Mouse (Mus musculus): ENCODE measurements around the gene Vps9d1.
"Not testable (repeated sequence)": the region's sequence is repeated elsewhere in the genome, so short reads cannot be mapped to it uniquely, and the experiment has no call there.

Vps9d1 gene

DNA sequence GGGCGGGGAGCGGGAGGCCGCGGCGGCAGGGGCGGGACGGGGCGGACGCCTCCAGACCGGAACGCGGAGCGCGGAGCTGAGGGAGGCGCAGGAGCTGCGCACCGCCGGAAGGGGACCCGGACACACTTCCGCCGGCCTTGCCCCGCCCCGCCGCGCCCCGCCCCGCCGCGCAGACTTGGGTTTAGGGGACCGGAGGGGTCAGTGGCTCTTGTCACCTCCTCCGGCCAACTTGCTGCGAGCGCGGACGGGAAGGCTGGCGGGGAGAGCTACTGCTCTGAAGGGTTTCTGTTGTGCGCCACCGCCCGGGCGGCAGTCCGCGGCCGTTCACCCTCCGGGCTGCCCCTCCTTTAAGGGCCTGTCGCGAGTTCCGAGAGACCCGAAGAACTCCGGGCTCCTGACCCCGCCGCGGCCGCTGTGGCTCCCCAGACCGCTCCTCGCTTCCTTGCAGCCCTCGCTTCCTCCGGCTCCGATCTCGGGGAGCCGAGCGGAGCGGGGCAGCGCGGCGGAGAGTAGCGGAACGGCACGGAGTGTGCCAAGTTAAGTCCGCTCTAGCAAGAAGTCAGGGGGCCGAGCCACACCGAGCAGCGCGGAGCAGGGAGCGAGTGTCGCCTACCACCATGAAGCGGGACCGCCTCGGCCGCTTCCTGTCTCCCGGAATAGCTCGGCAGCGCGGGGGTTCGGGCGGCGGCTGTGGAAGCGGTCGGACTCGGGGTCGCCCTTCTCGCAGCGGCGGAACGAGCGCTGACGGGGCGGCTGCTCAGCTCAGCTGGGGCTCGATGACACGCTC lies at the start of gene Vps9d1, which contains the start of gene Zfp276:
Gene Vps9d1 (minus strand): TSS at position 250 of the 787 bp plus-strand sequence.
Gene Zfp276 (plus strand): TSS at position 97 of the 787 bp plus-strand sequence.
- peak; percentile 79 for DNase-seq

GRCm38 (mm10) chr8:123298301-123298700 lies 44.2 kb upstream of the Vps9d1 start:
- no peak for DNase-seq

DNA sequence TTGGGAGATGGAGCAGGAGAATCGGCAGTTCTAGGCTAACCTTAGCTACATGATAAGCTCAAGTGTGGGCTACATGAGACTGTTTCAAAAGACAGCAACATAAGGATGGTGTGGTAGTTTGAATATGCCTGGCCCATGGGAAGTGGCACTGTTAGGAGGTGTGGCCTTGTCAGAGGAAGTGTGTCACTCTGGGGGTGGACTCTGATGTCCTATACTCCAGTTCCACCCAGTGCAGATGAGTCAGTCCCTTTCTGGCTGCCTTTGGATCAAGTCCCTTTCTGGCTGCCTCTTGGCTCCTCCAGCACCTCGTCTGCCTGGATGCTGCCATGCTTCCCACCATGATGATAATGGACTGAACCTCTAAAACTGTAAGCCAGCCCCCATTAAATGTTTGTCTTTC lies 38.6 kb upstream of the Vps9d1 start:
- DNase-seq = no peak

GRCm38 (mm10) chr8:123292281-123292680 lies 38.1 kb upstream of the Vps9d1 start:
- DNase-seq = no peak

DNA sequence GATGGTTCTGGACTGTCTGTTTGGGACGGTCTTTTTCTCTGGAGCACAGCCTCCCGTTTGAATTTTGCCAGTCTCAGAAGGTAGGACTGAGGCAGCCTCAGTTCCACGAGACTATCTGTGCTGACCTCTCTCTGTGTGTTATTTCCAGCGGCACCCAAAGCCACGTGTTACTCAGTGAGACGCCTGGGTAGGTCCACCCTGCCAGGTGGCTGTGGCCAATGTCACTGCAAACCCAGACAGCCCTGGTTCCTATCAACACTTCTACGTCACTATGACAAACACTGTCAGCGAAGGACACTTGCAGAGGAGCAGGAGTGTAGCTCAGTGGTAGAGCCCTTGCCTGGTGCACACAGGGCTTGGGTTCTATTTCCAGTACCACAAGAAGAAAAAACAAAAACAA lies 37.6 kb upstream of the Vps9d1 start:
- no peak for DNase-seq

- no peak for DNase-seq
These were observed 36.5 kb upstream of the Vps9d1 start for GRCm38 (mm10) chr8:123290679-123291078.

DNA sequence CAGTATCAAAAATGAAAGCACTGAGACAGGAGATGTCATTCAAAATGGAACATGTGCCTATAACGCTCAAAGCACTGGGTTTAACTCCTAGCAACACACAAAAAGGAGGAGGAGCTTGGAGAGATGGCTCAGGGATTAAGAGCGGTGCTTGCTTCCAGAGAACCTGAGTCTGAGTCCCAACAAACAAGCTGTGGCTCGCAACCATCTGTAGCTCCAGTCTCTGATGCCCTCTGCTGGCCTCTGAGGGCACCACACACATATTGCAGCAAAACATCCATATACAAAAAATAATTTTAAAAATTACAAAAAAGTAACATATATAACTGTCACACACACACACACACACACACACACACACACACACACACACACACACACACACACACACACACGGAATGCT lies 36.0 kb upstream of the Vps9d1 start:
- DNase-seq = no peak

DNA sequence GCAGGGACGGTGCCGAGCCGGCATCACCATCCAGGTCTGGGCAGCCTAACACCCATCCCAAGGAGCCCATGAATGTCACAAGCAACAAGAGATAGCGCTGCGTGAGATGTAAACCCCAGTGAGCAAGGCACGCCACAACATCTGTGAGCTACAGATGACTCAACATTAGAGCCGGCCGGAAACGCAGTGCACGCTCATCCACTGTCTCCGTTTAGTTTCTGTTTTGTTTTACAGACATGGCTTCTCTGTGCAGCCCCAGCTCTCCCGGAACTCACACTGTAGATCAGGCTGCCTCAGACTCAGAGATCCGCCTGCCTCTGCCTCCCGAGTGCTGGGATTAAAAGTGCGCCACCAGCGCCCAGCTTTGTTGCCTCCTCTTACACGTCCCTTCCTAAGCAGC lies 33.2 kb upstream of the Vps9d1 start:
- no peak for DNase-seq

- DNase-seq = no peak
These were observed 30.3 kb upstream of the Vps9d1 start for GRCm38 (mm10) chr8:123284493-123284892.

- DNase-seq = no peak
These were observed 29.8 kb upstream of the Vps9d1 start for GRCm38 (mm10) chr8:123283991-123284390.

DNA sequence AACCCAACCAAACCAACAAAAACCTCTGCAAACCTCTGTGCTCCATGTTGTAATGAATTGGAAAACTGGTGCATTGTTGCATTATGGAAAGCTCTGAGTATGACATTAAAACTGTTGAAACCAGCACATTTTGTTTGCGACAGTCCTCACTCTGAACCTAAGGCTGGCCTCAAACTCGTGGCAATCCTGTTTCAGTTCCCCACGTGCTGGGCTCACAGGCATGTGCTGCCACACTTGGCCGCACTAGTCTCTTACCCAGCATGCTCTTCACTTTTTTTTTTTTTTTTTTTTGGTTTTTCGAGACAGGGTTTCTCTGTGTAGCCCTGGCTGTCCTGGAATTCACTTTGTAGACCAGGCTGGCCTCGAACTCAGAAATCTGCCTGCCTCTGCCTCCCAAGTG lies 28.8 kb upstream of the Vps9d1 start:
- DNase-seq = not testable (repeated sequence)

GRCm38 (mm10) chr8:123280302-123281094 lies 26.4 kb upstream of the Vps9d1 start:
- no peak for DNase-seq

DNA sequence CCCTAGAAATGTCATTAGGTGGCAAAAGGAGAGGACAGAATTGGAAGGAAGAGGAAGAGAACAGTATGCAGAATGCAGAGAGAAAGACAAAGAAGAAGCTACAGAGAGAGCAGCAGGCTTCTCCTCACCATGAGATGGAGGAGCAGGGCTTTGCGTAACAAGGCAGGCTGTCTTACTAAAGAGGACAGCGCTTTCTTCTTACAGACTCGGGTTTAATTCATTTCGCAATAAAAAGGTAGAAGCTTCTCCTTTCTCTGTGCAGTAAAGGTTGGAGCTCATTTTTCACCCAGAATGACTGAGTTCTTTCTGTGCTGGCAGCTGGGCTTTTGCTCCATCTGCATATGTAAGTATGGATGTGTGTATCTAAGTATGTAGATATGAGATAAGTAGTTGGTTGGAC lies 25.7 kb upstream of the Vps9d1 start:
- DNase-seq = no peak

DNA sequence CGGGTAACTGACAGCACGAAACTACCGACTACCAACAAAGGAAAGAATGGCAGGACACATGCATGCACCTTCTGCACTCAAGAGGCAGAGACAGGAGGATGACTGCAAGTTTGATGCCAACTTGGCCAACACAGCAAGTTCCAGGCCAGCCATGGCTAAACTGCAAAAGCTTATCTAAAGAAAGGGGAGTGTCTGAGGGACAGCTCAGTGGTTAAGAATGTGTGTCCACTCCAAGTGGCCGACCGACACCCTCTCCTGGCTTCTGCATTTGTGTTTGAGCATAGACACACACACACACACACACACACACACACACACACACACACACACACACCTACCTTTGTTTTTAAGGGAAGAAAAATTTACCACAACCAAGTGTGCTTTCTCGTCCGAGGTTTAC lies 24.3 kb upstream of the Vps9d1 start:
- DNase-seq = no peak

DNA sequence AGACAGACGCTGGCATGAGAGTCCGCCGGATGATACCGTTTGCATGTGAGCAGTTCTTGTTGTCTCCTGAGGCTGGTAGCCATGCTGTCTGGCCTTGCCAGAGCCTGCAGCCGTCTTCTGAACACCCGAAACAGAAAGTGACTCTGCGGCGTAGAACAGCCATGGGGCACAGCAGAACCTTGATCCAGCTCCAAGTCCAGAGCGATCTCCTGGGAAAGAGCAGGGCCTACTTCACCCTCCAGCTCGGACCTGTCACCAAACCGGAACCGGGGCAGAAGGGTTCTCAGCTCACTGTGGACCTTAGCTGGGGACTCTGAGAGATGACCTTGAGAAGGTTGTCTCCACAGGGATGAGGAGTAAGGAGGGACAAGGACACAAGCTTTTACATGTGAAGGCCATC lies 20.9 kb upstream of the Vps9d1 start:
- no peak for DNase-seq

- DNase-seq = no peak
These were observed 20.3 kb upstream of the Vps9d1 start for GRCm38 (mm10) chr8:123274447-123274846.

DNA sequence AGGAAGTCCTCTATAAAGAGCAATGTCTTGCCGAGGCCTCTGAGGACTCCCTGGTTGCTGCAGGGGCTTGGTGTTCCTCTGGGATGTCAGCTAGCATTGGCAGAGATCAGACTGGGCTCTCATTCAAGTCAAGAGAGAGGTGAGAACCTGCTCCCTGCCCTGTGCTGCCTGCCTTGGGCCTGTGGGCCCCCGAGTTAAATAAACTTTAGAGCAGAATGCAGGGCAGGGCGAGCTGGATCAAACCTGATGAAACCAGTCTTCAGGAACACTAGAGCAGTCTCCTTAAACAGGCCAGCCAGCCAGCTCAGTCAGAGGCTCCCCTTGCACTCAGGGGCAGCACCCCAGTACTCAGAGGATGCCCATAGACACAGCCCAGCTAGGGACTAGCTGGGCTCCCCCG lies 17.8 kb upstream of the Vps9d1 start:
- no peak for DNase-seq

DNA sequence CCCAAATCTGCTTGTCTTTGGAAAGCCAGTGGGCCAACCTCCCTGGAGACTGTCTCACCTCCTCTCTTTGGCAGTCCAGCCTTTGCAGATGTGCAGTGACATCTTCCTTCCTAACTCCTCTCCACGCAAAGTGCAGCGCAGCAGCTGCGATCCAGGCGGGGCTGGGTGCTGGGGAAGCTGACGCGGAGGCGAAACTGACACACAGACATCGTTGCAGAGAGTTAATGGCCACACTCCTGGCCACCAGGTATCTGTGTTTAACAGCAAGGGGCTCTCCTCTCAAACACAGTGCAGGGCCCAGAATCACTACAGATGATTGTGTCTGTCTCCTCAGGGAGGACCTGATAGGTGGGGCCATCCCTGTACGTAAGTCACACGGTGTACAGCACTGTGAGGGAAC lies 17.0 kb upstream of the Vps9d1 start:
- no peak for DNase-seq

- no peak for DNase-seq
These were observed 13.9 kb upstream of the Vps9d1 start for GRCm38 (mm10) chr8:123267926-123268656.

- not testable (repeated sequence) for DNase-seq
These were observed 3.4 kb upstream of the Vps9d1 start for GRCm38 (mm10) chr8:123257593-123257992.

GRCm38 (mm10) chr8:123257114-123257513 lies 3.0 kb upstream of the Vps9d1 start:
- no peak for DNase-seq

DNA sequence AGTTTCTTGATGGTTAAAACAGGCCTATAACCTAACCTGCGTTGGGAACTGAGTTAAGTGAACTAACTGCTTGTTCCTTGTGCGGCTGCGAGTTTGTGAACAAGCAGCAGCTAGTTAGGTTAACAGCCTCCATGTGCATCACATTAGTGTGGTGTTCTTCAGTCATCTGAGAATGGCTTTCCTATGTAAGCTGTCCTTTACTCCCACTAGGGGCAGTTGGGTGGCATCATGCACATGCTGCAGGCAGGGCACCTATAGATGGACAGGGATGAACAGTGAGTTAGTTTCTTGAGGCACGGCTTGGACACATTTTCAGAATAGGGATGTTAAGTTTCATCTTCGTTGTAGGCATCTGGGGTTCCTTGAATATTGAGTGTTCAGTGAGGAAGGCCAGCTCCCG lies 1.0 kb upstream of the Vps9d1 start:
- DNase-seq = no peak

DNA sequence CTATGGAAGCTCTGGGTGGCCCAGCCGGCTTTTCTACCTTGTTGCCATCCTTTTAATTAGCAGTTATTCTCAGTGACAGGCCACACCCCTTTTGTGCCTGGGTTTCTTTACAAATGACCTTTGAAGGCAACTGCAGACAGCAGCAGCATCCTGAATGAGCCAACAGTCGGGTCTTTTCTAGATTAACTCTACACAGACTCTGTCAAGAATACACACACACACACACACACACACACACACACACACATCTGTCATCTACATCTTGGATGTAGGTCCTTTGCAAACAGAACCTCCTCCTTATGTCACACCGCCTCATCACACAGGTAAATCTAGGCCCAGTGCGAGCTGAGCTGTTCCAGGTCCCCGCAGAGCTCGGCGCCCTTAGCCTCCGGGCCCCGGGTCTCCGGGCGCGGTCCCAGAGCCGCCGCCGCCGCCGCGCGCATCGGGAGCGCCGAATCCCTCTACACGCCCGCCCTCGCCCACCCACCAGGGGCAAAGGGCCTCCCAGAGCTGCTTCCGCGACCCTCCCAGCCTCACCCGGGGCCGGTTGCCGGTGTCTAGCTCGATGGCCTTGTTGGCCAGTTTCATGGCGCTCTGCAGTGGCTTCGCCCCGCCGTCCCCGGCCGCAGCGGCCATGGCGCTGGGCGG lies 573 bp downstream of the Vps9d1 start:
- DNase-seq = no peak
